Mouse (Mus musculus): ENCODE results near the gene Ipo5. TPM values are rescaled to one million over a fixed set of nuclear protein-coding genes. Genes with fewer than 3 reads are reported as not detected.

Gene Ipo5
- polyA plus RNA-seq, 1 experiment from 2014 or later, result 77.9 TPM

- no peak overlapping the region for H3K4me3 ChIP-seq (replicated peaks; ENCODE audit: low read length)
- no peaks in the 10 kb centered on the region for H3K36me3 ChIP-seq (ENCODE audit: control insufficient read depth, insufficient read depth, low read length)
- 73% methylated on average over 3 of the region's 3 CpGs for WGBS
Measured at GRCm38 (mm10) chr14:120909396-120909795, 1.6 kb upstream of the Ipo5 start.

GRCm38 (mm10) chr14:120910320-120910719 is 704 bp upstream of the Ipo5 start:
- Histone ChIP-seq H3K4me2 (ENCODE audit: low read depth, low read length) (peak overlapping the region; percentile 96), H3K9me3 (replicated peaks; ENCODE audit: control insufficient read depth, low read length) (no peaks in the 10 kb centered on the region), H3K27me3 (ENCODE audit: control insufficient read depth, insufficient read depth, low read length) (no peaks in the 10 kb centered on the region), H3K4me1 (ENCODE audit: control insufficient read depth, insufficient read depth, low read length) (peaks cover 6% of the 10 kb centered on the region), H3K27ac (ENCODE audit: low read length) (peak overlapping the region; percentile 72), H3K9ac (ENCODE audit: low read length) (peak overlapping the region; percentile 86), H3K36me3 (ENCODE audit: control insufficient read depth, insufficient read depth, low read length) (no peaks in the 10 kb centered on the region), H3K4me3 (replicated peaks; ENCODE audit: low read length) (peak overlapping the region; percentile 93)
- WGBS, result 0% methylated on average over 18 of the region's 18 CpGs
- ATAC-seq (ENCODE audit: insufficient read depth, low FRiP score), result no peak; the same call in 1 of the 2 replicates

More at GRCm38 (mm10) chr14:120909396-120909795, 1.6 kb upstream of the Ipo5 start:
- no peak overlapping the region for H3K4me2 ChIP-seq (ENCODE audit: low read depth, low read length)
- no peaks in the 10 kb centered on the region for H3K9me3 ChIP-seq (replicated peaks; ENCODE audit: control insufficient read depth, low read length)
- no peak for ATAC-seq (ENCODE audit: insufficient read depth, low FRiP score)
- no peak overlapping the region for H3K9ac ChIP-seq (ENCODE audit: low read length)
- no peaks in the 10 kb centered on the region for H3K27me3 ChIP-seq (ENCODE audit: control insufficient read depth, insufficient read depth, low read length)
- no peak overlapping the region for H3K27ac ChIP-seq (ENCODE audit: low read length)
- H3K4me1 ChIP-seq (ENCODE audit: control insufficient read depth, insufficient read depth, low read length), result peaks cover 6% of the 10 kb centered on the region

GRCm38 (mm10) chr14:120911388-120911901 is 421 bp downstream of the Ipo5 start:
- H3K27ac ChIP-seq (ENCODE audit: low read length), result peak overlapping the region; percentile 96
- no peaks in the 10 kb centered on the region for H3K36me3 ChIP-seq (ENCODE audit: control insufficient read depth, insufficient read depth, low read length)
- WGBS, result 1% methylated on average over 43 of the region's 63 CpGs
- peak overlapping the region; percentile 63 for H3K4me2 ChIP-seq (ENCODE audit: low read depth, low read length)
- H3K4me3 ChIP-seq (replicated peaks; ENCODE audit: low read length), result peak overlapping the region; percentile 93
- peaks cover 6% of the 10 kb centered on the region for H3K4me1 ChIP-seq (ENCODE audit: control insufficient read depth, insufficient read depth, low read length)
- ATAC-seq (ENCODE audit: insufficient read depth, low FRiP score), result peak; percentile 22
- H3K27me3 ChIP-seq (ENCODE audit: control insufficient read depth, insufficient read depth, low read length), result no peaks in the 10 kb centered on the region
- H3K9me3 ChIP-seq (replicated peaks; ENCODE audit: control insufficient read depth, low read length), result no peaks in the 10 kb centered on the region
- peak overlapping the region; percentile 93 for H3K9ac ChIP-seq (ENCODE audit: low read length)

GRCm38 (mm10) chr14:120912090-120912710 is 1.2 kb downstream of the Ipo5 start:
- no peaks in the 10 kb centered on the region for H3K36me3 ChIP-seq (ENCODE audit: control insufficient read depth, insufficient read depth, low read length)
- H3K9ac ChIP-seq (ENCODE audit: low read length), result peak overlapping the region; percentile 93
- H3K27ac ChIP-seq (ENCODE audit: low read length), result no peak overlapping the region
- peak overlapping the region; percentile 63 for H3K4me2 ChIP-seq (ENCODE audit: low read depth, low read length)
- no peaks in the 10 kb centered on the region for H3K9me3 ChIP-seq (replicated peaks; ENCODE audit: control insufficient read depth, low read length)
- H3K4me3 ChIP-seq (replicated peaks; ENCODE audit: low read length), result peak overlapping the region; percentile 93
- no peaks in the 10 kb centered on the region for H3K27me3 ChIP-seq (ENCODE audit: control insufficient read depth, insufficient read depth, low read length)
- peaks cover 6% of the 10 kb centered on the region for H3K4me1 ChIP-seq (ENCODE audit: control insufficient read depth, insufficient read depth, low read length)
- ATAC-seq (ENCODE audit: insufficient read depth, low FRiP score), result no peak
- WGBS, result 8% methylated on average over 11 of the region's 11 CpGs

- no peaks in the 10 kb centered on the region for H3K9me3 ChIP-seq (replicated peaks; ENCODE audit: control insufficient read depth, low read length)
- no peak for ATAC-seq (ENCODE audit: insufficient read depth, low FRiP score)
- H3K4me1 ChIP-seq (ENCODE audit: control insufficient read depth, insufficient read depth, low read length), result peaks cover 6% of the 10 kb centered on the region
- H3K27me3 ChIP-seq (ENCODE audit: control insufficient read depth, insufficient read depth, low read length), result no peaks in the 10 kb centered on the region
- WGBS, result 44% methylated on average over 7 of the region's 7 CpGs
- H3K27ac ChIP-seq (ENCODE audit: low read length), result no peak overlapping the region
- peak overlapping the region; percentile 63 for H3K4me2 ChIP-seq (ENCODE audit: low read depth, low read length)
- peak overlapping the region; percentile 93; the same call in 1 of the 2 replicates for H3K4me3 ChIP-seq (replicated peaks; ENCODE audit: low read length)
- no peaks in the 10 kb centered on the region for H3K36me3 ChIP-seq (ENCODE audit: control insufficient read depth, insufficient read depth, low read length)
- no peak overlapping the region for H3K9ac ChIP-seq (ENCODE audit: low read length)
Measured at GRCm38 (mm10) chr14:120912916-120913315, 1.9 kb downstream of the Ipo5 start.

GRCm38 (mm10) chr14:120921805-120922204 is 10.8 kb downstream of the Ipo5 start:
- ATAC-seq (ENCODE audit: insufficient read depth, low FRiP score), result no peak
- Histone ChIP-seq H3K4me2 (ENCODE audit: low read depth, low read length) (no peak overlapping the region), H3K9me3 (replicated peaks; ENCODE audit: control insufficient read depth, low read length) (no peaks in the 10 kb centered on the region), H3K36me3 (ENCODE audit: control insufficient read depth, insufficient read depth, low read length) (peaks cover 29% of the 10 kb centered on the region; the same call in 1 of the 2 replicates), H3K4me1 (ENCODE audit: control insufficient read depth, insufficient read depth, low read length) (no peaks in the 10 kb centered on the region), H3K27me3 (ENCODE audit: control insufficient read depth, insufficient read depth, low read length) (no peaks in the 10 kb centered on the region), H3K9ac (ENCODE audit: low read length) (no peak overlapping the region), H3K27ac (ENCODE audit: low read length) (no peak overlapping the region), H3K4me3 (replicated peaks; ENCODE audit: low read length) (no peak overlapping the region)
- 83% methylated on average over 4 of the region's 4 CpGs for WGBS

GRCm38 (mm10) chr14:120924044-120924443 is 13.0 kb downstream of the Ipo5 start:
- 94% methylated on average over 4 of the region's 4 CpGs for WGBS
- Histone ChIP-seq H3K27me3 (ENCODE audit: control insufficient read depth, insufficient read depth, low read length) (no peaks in the 10 kb centered on the region), H3K4me1 (ENCODE audit: control insufficient read depth, insufficient read depth, low read length) (no peaks in the 10 kb centered on the region), H3K9ac (ENCODE audit: low read length) (no peak overlapping the region), H3K4me3 (replicated peaks; ENCODE audit: low read length) (no peak overlapping the region), H3K36me3 (ENCODE audit: control insufficient read depth, insufficient read depth, low read length) (peaks cover 35% of the 10 kb centered on the region; the same call in 1 of the 2 replicates), H3K27ac (ENCODE audit: low read length) (no peak overlapping the region), H3K9me3 (replicated peaks; ENCODE audit: control insufficient read depth, low read length) (no peaks in the 10 kb centered on the region), H3K4me2 (ENCODE audit: low read depth, low read length) (no peak overlapping the region)
- no peak for ATAC-seq (ENCODE audit: insufficient read depth, low FRiP score)

GRCm38 (mm10) chr14:120925731-120926585 is 14.9 kb downstream of the Ipo5 start:
- H3K9ac ChIP-seq (ENCODE audit: low read length), result no peak overlapping the region
- H3K9me3 ChIP-seq (replicated peaks; ENCODE audit: control insufficient read depth, low read length), result no peaks in the 10 kb centered on the region
- WGBS, result 90% methylated on average over 14 of the region's 14 CpGs
- H3K36me3 ChIP-seq (ENCODE audit: control insufficient read depth, insufficient read depth, low read length), result peaks cover 35% of the 10 kb centered on the region; the same call in 1 of the 2 replicates
- no peaks in the 10 kb centered on the region for H3K4me1 ChIP-seq (ENCODE audit: control insufficient read depth, insufficient read depth, low read length)
- H3K4me3 ChIP-seq (replicated peaks; ENCODE audit: low read length), result no peak overlapping the region
- ATAC-seq (ENCODE audit: insufficient read depth, low FRiP score), result no peak
- H3K27me3 ChIP-seq (ENCODE audit: control insufficient read depth, insufficient read depth, low read length), result no peaks in the 10 kb centered on the region
- H3K27ac ChIP-seq (ENCODE audit: low read length), result no peak overlapping the region
- no peak overlapping the region for H3K4me2 ChIP-seq (ENCODE audit: low read depth, low read length)

GRCm38 (mm10) chr14:120931236-120931635 is 20.2 kb downstream of the Ipo5 start:
- no peak for ATAC-seq (ENCODE audit: insufficient read depth, low FRiP score)
- Histone ChIP-seq H3K36me3 (ENCODE audit: control insufficient read depth, insufficient read depth, low read length) (peaks cover 11% of the 10 kb centered on the region), H3K9me3 (replicated peaks; ENCODE audit: control insufficient read depth, low read length) (no peaks in the 10 kb centered on the region), H3K27ac (ENCODE audit: low read length) (no peak overlapping the region), H3K27me3 (ENCODE audit: control insufficient read depth, insufficient read depth, low read length) (no peaks in the 10 kb centered on the region), H3K4me2 (ENCODE audit: low read depth, low read length) (no peak overlapping the region), H3K4me3 (replicated peaks; ENCODE audit: low read length) (no peak overlapping the region), H3K4me1 (ENCODE audit: control insufficient read depth, insufficient read depth, low read length) (no peaks in the 10 kb centered on the region), H3K9ac (ENCODE audit: low read length) (no peak overlapping the region)
- 77% methylated on average over 4 of the region's 4 CpGs for WGBS

All from stomach, embryonic 16.5 days (tissue).